Mouse (Mus musculus) heart, adult 18-20 months (tissue): ENCODE data around the gene Mafb. TPM values are rescaled to one million over a fixed set of nuclear protein-coding genes. Genes with fewer than 3 reads are reported as not detected.
A peak's percentile ranks its signal among the peaks of the same experiment; 100 is the strongest.

Source experiments
- DNase-seq, 2 experiments: peaks; one replicate each; pipeline ENCODE4 v3.0.0; 2021 to 2022; ENCODE audit warnings: mixed read lengths in 1 of 2
- total RNA-seq, 2 experiments: library from RNA; stranded (reverse); gene quantifications; 2 replicates each; pipeline ENCODE4 v1.2.3; 2021

Mafb gene
- total RNA-seq, 2 experiments from 2014 or later = 8.6 to 9.5 TPM

GRCm38 (mm10) chr2:160364128-160364650 lies 2.7 kb downstream of the Mafb start:
- no peak for DNase-seq

- no peak for DNase-seq
These were observed 3.7 kb downstream of the Mafb start for GRCm38 (mm10) chr2:160363201-160363600.

GRCm38 (mm10) chr2:160361442-160362121 lies 5.3 kb downstream of the Mafb start:
- DNase-seq = peak in 1 of 2 experiments; percentile 49

- DNase-seq = no peak
These were observed 6.5 kb downstream of the Mafb start for GRCm38 (mm10) chr2:160360234-160360874.

GRCm38 (mm10) chr2:160358896-160359295 lies 8.0 kb downstream of the Mafb start:
- no peak for DNase-seq

- no peak for DNase-seq
These were observed 9.4 kb downstream of the Mafb start for GRCm38 (mm10) chr2:160357442-160357841.

GRCm38 (mm10) chr2:160356132-160356531 lies 10.7 kb downstream of the Mafb start:
- no peak for DNase-seq

- DNase-seq = no peak
These were observed 12.5 kb downstream of the Mafb start for GRCm38 (mm10) chr2:160354319-160354718.

- DNase-seq = no peak
These were observed 13.3 kb downstream of the Mafb start for GRCm38 (mm10) chr2:160353581-160353980.

GRCm38 (mm10) chr2:160351038-160351574 lies 15.8 kb downstream of the Mafb start:
- DNase-seq = peak in 1 of 2 experiments; percentile 70

GRCm38 (mm10) chr2:160349578-160349977 lies 17.3 kb downstream of the Mafb start:
- DNase-seq = no peak

GRCm38 (mm10) chr2:160348796-160349195 lies 18.1 kb downstream of the Mafb start:
- DNase-seq = no peak

- no peak for DNase-seq
These were observed 18.7 kb downstream of the Mafb start for GRCm38 (mm10) chr2:160348072-160348604.

GRCm38 (mm10) chr2:160345644-160346043 lies 21.2 kb downstream of the Mafb start:
- DNase-seq = no peak

GRCm38 (mm10) chr2:160340121-160340520 lies 26.7 kb downstream of the Mafb start:
- DNase-seq = no peak

- DNase-seq = no peak
These were observed 27.3 kb downstream of the Mafb start for GRCm38 (mm10) chr2:160339595-160339994.

GRCm38 (mm10) chr2:160336053-160336452 lies 30.8 kb downstream of the Mafb start:
- no peak for DNase-seq

- DNase-seq = no peak
These were observed 31.8 kb downstream of the Mafb start for GRCm38 (mm10) chr2:160335043-160335442.

- DNase-seq = peak; percentile 60 to 74
These were observed 32.7 kb downstream of the Mafb start, which contains the start of gene Gm826 for GRCm38 (mm10) chr2:160334111-160334661. Gene Gm826, minus strand, starts transcription at chr2:160334162.

GRCm38 (mm10) chr2:160332516-160333325 lies 34.1 kb downstream of the Mafb start:
- no peak for DNase-seq

GRCm38 (mm10) chr2:160328886-160329285 lies 38.0 kb downstream of the Mafb start:
- no peak for DNase-seq

GRCm38 (mm10) chr2:160327716-160328115 lies 39.1 kb downstream of the Mafb start:
- DNase-seq = no peak
